Mouse (Mus musculus): ENCODE results near the gene Hist1h2bh.

Gene Hist1h2bh

GRCm38 (mm10) chr13:23503797-23504196, 39.4 kb downstream of the Hist1h2bh start:
- WGBS, result 6% methylated on average over 9 of the region's 9 CpGs

GRCm38 (mm10) chr13:23502916-23503315, 40.3 kb downstream of the Hist1h2bh start:
- WGBS, result 67% methylated on average over 4 of the region's 4 CpGs

- 47% methylated on average over 9 of the region's 9 CpGs for WGBS
Observed at GRCm38 (mm10) chr13:23502031-23502567, 41.1 kb downstream of the Hist1h2bh start.

GRCm38 (mm10) chr13:23501511-23501910, 41.7 kb downstream of the Hist1h2bh start:
- WGBS, result 37% methylated on average over 5 of the region's 5 CpGs

- WGBS, result 10% methylated on average over 17 of the region's 17 CpGs
Observed at GRCm38 (mm10) chr13:23500424-23501200, 42.6 kb downstream of the Hist1h2bh start.

GRCm38 (mm10) chr13:23499943-23500342, 43.2 kb downstream of the Hist1h2bh start:
- WGBS, result 41% methylated on average over 7 of the region's 7 CpGs

GRCm38 (mm10) chr13:23498653-23499052, 44.5 kb downstream of the Hist1h2bh start:
- 12% methylated on average over 10 of the region's 10 CpGs for WGBS

- WGBS, result 28% methylated on average over 19 of the region's 19 CpGs
Observed at GRCm38 (mm10) chr13:23497656-23498321, 45.4 kb downstream of the Hist1h2bh start.

- WGBS, result 91% methylated on average over 6 of the region's 6 CpGs
Observed at GRCm38 (mm10) chr13:23495526-23495925, 47.7 kb downstream of the Hist1h2bh start.

- 30% methylated on average over 14 of the region's 14 CpGs for WGBS
Observed at GRCm38 (mm10) chr13:23491990-23492389, 51.2 kb downstream of the Hist1h2bh start.
